Mouse (Mus musculus): ENCODE measurements around the gene Prr15. TPM values are rescaled to one million over a fixed set of nuclear protein-coding genes. Genes with fewer than 3 reads are reported as not detected.

The Prr15 gene
- total RNA-seq, 2 experiments from 2014 or later: 0.82 TPM; not detected in 1

Other genes with a start within 250 kb of the Prr15 start
- 100 to 1,000 TPM; 339 to 403 TPM for gene Wipf3, start 103.8 kb downstream of the Prr15 start, total RNA-seq (2021)
- 10 to 100 TPM; 94.4 to 96.4 TPM for gene Scrn1, start 240.7 kb downstream of the Prr15 start, total RNA-seq (2021)